Mouse (Mus musculus) monocyte, adult 2 months (primary cell): ENCODE results near the gene Ccdc153.

ENCODE experiments used
- DNase-seq, 2 experiments: peaks; one replicate each; pipeline ENCODE4 v3.0.0; 2022; ENCODE audit warnings: low spot score in 2 of 2, low read depth in 1 of 2

Ccdc153 gene

GRCm38 (mm10) chr9:44286256-44286850 is 45.9 kb downstream of the Ccdc153 start:
- no peak for DNase-seq

DNA sequence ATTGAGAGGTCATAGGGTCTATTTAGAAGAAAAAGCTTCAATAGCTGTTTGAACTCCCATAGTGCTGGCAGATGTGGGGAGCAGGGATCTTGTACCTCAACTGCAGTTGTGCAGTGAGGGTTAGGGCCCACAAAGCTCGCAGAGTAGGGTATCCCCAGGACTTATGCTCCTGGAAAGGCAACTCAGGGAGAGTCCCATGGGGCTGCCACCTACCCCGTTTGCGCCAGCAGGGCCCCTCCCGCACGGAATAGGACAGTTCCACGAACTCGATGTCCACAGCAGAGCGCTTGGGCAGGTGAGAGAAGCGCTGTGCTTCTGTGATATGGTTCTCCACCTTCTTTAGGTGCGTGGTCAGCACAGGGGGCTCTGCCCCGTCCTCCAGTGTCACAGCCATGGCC is 46.5 kb downstream of the Ccdc153 start:
- DNase-seq, result no peak

DNA sequence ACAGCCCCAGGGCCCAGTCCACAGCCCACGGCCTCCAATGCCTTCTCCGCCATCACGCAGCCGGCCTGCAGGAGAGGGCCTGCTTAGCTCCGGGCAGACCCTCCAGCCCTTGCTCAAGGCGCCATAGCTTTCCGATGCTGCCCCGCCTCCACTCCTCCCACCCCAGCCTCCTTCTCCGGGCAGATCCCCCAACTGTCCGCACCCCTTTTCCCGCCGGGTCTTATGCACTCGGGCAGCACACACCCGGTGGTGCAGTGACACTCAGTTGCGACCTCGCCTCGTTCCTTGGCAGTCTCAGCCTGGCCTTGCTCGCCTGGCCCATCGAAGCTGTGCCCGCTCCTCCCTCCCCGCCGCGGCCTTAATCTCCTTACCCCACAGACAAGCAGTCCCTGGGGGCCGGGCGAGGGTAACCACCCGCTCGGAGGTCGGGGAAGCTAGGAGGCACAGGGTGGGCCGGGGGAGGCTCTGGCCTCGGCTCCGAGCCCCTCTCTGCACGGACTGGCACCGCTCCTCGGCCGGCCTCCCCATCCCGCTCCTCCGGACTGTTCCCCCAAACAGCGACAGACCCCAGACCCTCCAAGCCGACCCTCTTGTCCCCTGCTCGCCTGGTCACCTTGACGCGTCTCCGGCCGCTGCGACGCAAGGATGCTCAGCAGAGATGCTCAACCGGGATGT is 47.1 kb downstream of the Ccdc153 start:
- no peak for DNase-seq

DNA sequence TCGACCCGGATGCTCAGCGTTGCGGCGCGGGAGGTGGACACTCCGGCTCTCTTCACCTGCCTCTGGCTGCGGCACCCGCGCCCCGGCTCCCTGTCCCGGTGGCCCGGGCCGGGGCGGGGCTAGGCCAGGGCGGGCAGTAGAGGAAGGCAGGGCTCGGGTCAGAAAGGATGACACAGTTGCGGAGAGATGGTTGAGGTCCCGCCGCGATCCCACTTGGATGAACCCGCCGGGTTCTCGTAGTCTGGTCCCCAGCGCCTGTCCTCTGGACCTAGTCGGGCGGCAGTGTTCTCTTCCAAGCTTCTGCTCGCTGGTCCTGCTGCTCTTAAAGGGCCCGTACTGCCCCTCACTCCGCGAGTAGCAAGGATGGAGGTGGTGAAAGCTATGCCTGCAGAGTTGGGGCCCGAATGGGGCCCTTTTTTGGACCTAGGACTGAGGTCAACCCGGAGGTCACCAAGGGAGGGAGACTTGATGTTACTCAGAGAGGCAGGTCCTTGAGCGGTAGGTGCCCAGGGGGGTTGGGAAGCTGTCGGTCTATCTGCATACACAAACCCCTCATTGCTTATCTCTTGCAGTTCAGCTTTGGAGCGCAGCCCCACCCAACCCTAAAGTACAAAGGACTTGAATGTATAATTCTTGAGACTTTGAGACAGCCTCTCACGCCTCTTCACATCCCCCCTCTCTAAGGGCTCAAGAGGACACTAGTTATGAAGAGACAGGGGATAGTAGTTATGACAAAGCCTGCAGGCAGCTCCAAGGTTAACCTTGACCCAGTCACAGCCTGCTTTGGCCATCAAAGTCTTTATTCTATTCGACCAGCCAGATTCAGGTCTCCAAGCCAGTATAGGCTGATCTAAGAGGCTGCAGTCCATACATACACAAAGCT is 47.8 kb downstream of the Ccdc153 start, which contains the start of gene Abcg4:
Gene Abcg4, minus strand, starts transcription at position 540 of the 883 bp plus-strand sequence.
- no peak for DNase-seq

GRCm38 (mm10) chr9:44288959-44289291 is 48.4 kb downstream of the Ccdc153 start:
- no peak for DNase-seq

DNA sequence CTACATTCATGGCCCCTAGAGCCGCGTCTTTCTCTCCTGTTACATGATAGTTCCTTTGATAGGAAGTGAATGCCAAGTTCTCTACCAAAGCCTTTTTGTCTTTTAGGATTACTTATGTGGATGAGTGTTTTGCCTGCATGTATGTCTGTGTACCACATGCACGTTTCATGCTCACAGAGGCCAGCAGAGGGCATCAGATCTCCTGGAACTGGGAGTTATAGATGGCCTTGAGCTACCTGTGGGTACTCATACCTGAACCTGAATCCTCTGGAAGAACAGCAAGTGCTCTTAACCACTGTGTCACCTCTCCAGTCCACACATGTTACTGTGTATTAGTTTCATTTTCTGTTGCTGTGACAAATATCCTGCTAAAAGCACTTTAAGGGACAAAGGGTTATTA is 52.0 kb downstream of the Ccdc153 start:
- no peak for DNase-seq
